Mouse (Mus musculus): ENCODE data around the gene Aurkaip1.

- TF ChIP-seq CTCF (conservative IDR thresholded peaks at IDR 0.05; ENCODE audit: low read length) (no peak), POU5F1 (IDR thresholded peaks at IDR 0.05; ENCODE audit: borderline replicate concordance, low read length) (no peak), NANOG (IDR thresholded peaks at IDR 0.05; ENCODE audit: borderline replicate concordance, low read length) (no peak)
Observed at GRCm38 (mm10) chr4:155793730-155794129, 37.3 kb upstream of the Aurkaip1 start.
